Mouse (Mus musculus) cerebellum, adult 2 months (tissue): ENCODE data around the gene Atrnl1.

Source experiments
- CTCF ChIP-seq: fragments of 200-500 bp; IDR thresholded peaks from 2 replicates; pipeline ENCODE4 v1.5.1; 2011; ENCODE audit warnings: low read depth, mild to moderate bottlenecking, control low read depth, low read length, moderate library complexity, borderline replicate concordance; ENCODE audit not compliant: insufficient read depth
- POLR2A ChIP-seq: fragments of 200-500 bp; IDR thresholded peaks from 2 replicates; pipeline ENCODE4 v1.6.1; 2011; ENCODE audit warnings: low read length, control low read depth, borderline replicate concordance; ENCODE audit not compliant: insufficient read depth

DNA sequence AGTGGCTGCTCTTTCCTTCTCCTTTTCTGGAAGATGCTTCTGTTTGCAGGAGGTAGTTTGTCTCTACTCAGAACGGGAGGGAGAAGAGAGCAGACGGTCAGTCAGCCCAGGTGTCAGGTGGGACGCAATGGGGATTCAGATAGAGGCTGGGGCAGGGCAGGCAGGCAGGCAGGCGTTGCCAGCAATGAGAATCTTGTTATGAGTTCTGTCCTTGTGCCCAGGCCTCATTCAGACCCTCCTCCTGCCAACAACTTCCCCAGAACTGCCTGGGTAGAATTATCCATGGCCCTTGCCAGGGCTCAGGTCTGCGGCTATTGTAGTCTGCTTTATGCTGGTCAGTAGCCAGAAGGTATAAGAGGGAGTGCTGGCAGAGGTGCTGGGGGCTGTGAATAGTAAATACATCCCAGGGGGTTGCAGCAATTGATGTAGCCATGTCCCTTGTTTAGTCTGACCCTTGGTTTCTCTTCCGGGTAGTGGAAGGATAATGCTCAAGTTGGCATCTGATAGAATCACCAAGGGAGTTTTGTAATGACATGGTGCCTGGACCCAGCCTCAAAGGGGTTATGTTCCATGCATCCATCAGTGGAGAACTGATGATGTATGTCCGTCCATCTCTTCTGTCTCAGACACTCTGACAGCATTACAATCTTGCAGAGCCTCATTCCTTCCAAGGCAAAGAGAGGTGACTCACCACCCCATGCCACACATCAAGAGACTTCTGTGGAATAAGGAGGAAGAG, 554.2 kb downstream of the Atrnl1 start:
- TF ChIP-seq CTCF = no peak
- no peak for TF ChIP-seq POLR2A
